Mouse (Mus musculus): ENCODE data around the gene Tlcd2. TPM values are rescaled to one million over a fixed set of nuclear protein-coding genes. Genes with fewer than 3 reads are reported as not detected.

The Tlcd2 gene
- polyA plus RNA-seq, 1 experiment: 11.4 TPM

DNA sequence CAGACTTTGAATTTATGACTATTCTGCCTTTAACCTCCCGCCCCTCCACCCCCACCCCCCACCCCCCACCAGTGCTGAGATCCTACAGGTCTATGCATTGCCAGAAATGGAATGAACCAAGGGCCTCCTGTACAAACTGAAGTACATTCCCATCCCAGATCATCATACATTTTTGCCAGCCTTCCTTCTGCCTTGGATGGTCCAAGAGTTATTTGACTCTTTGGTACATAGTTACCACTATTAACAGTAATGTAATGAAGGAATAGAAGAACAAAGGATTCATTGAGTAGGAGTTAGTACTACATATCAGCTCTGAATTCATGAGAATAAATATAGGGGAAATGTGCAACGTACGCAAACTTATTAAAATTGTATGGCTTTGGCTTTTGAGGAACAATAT, 24.7 kb downstream of the Tlcd2 start:
- Histone ChIP-seq H3K27ac (ENCODE audit: insufficient read depth, low read length) (no peak overlapping the region), H3K4me3 (ENCODE audit: insufficient read depth, low read length) (no peak overlapping the region), H3K4me1 (ENCODE audit: control insufficient read depth, insufficient read depth, low read length) (peaks cover 3% of the 10 kb centered on the region)
- TF ChIP-seq CTCF (IDR thresholded peaks at IDR 0.05; ENCODE audit: borderline replicate concordance, insufficient read depth, low read length) (no peak), POLR2A (IDR thresholded peaks at IDR 0.05; ENCODE audit: low read depth, low read length) (no peak)

DNA sequence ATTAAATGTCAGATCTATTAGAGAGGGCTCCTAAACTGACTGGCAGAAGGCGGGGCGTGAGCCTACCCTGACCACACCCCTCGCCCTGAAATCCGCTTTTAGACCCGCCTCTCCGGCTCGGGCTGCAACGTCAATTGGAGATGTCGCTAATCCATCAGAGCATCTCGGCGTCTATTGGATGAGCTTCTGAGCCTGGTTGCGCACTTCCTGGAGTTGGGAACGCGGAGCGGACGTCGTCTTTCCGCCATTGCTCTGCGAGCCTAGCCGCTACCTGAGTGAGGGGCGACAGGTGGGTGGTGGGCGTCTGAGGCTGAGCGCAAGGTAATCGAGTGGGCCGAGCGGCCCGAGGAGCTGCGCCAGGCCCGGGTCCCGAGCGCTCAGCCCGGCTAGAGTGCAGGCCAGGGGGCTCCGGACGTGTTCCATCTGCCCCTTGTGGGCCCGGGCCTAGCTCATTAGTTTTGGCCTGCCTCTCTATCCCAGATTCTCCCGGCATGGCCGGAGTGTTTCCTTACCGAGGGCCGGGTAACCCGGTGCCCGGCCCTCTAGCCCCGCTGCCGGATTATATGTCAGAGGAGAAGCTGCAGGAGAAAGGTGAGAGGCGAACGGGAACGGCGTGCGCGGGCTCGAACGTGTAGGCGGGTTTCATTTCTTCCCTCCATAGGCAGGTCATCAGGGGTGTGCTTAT, 25.2 kb downstream of the Tlcd2 start, which contains the start of gene Prpf8:
Prpf8 (plus strand) TSS at position 216 of the 685 bp plus-strand sequence.
- Histone ChIP-seq H3K27ac (ENCODE audit: insufficient read depth, low read length) (no peak within 1 kb of the TSS), H3K4me1 (ENCODE audit: control insufficient read depth, insufficient read depth, low read length) (peaks cover 3% of the 10 kb centered on the region), H3K4me3 (ENCODE audit: insufficient read depth, low read length) (peak within 1 kb of the TSS; percentile 93)
- TF ChIP-seq CTCF (IDR thresholded peaks at IDR 0.05; ENCODE audit: borderline replicate concordance, insufficient read depth, low read length) (no peak), POLR2A (IDR thresholded peaks at IDR 0.05; ENCODE audit: low read depth, low read length) (peak; percentile 84)

DNA sequence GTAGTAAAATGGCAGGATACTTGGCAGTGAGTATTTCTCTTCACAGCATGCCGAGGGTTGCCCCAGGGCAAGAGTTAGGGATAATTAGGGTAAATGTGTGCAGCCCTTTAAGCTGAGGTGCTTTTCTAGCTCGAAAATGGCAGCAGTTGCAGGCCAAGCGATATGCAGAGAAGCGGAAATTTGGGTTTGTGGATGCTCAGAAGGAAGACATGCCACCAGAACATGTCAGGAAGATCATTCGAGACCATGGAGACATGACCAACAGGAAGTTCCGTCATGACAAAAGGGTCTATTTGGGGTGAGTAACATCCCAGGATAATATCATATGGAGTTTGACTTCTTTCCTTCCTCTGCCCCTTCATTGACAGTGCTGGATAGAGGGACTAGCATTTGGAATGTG, 26.0 kb downstream of the Tlcd2 start:
- peak overlapping the region; percentile 93 for H3K4me3 ChIP-seq (ENCODE audit: insufficient read depth, low read length)
- no peak for TF ChIP-seq CTCF (IDR thresholded peaks at IDR 0.05; ENCODE audit: borderline replicate concordance, insufficient read depth, low read length)
- no peak for TF ChIP-seq POLR2A (IDR thresholded peaks at IDR 0.05; ENCODE audit: low read depth, low read length)
- peaks cover 3% of the 10 kb centered on the region for H3K4me1 ChIP-seq (ENCODE audit: control insufficient read depth, insufficient read depth, low read length)
- no peak overlapping the region for H3K27ac ChIP-seq (ENCODE audit: insufficient read depth, low read length)

DNA sequence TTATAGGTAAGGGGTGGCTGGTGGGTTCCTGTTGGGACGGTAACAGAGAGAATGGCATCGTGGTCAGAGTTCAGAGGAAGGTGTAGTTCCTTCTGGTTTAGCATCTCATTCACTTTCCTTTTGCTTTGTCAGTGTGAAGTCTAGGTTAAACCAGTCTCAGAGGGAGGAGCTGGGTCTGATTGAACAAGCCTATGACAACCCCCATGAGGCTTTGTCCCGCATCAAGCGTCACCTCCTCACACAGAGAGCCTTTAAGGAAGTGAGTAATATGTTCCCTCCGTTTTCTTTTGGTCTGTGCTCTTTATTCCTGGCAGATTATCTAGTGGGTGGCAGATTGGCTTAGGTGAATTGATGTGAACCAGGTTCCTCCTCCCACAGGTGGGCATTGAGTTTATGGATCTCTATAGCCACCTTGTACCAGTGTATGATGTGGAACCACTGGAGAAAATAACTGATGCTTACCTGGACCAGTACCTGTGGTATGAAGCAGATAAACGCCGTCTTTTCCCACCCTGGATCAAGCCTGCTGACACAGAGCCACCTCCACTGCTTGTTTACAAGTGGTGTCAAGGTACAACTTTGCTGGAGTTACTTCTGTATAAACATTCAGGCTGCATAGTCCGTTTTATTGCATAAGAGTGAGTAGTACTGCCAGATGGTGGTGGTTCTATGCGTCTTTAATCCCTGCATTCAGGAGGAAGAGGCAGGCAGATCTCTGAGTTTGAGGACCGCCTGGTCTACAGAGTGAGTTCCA, 33.0 kb downstream of the Tlcd2 start:
- no peak for TF ChIP-seq POLR2A (IDR thresholded peaks at IDR 0.05; ENCODE audit: low read depth, low read length)
- TF ChIP-seq CTCF (IDR thresholded peaks at IDR 0.05; ENCODE audit: borderline replicate concordance, insufficient read depth, low read length): no peak
- 0 out of 2 replicates have a peak, but pooled peaks cover 2% of the 10 kb centered on the region for H3K4me1 ChIP-seq (ENCODE audit: control insufficient read depth, insufficient read depth, low read length)
- no peak overlapping the region for H3K27ac ChIP-seq (ENCODE audit: insufficient read depth, low read length)
- H3K4me3 ChIP-seq (ENCODE audit: insufficient read depth, low read length): no peak overlapping the region

DNA sequence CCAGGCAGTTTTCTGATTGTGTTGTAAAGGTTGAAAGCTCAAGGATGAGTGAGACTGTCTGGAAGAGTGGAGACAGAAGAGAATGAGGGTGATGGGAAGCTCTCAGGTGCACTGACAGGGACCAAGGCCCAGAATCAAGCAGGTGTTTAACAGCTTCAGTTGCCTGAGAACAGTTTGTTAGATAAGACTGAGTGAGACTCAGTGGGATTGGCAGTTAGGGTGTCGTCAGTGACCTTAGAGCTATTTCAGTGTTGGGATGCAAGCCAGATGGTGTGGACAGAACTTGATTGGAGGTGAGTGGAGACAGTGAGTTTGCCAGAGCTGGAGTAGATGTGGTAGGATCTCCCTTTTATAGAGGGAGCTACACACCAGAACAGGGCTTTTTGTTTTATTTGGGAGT, 36.6 kb downstream of the Tlcd2 start:
- Histone ChIP-seq H3K27ac (ENCODE audit: insufficient read depth, low read length) (no peak overlapping the region), H3K4me1 (ENCODE audit: control insufficient read depth, insufficient read depth, low read length) (0 out of 2 replicates have a peak, but pooled peaks cover 2% of the 10 kb centered on the region), H3K4me3 (ENCODE audit: insufficient read depth, low read length) (no peak overlapping the region)
- TF ChIP-seq POLR2A (IDR thresholded peaks at IDR 0.05; ENCODE audit: low read depth, low read length) (no peak), CTCF (IDR thresholded peaks at IDR 0.05; ENCODE audit: borderline replicate concordance, insufficient read depth, low read length) (no peak)

DNA sequence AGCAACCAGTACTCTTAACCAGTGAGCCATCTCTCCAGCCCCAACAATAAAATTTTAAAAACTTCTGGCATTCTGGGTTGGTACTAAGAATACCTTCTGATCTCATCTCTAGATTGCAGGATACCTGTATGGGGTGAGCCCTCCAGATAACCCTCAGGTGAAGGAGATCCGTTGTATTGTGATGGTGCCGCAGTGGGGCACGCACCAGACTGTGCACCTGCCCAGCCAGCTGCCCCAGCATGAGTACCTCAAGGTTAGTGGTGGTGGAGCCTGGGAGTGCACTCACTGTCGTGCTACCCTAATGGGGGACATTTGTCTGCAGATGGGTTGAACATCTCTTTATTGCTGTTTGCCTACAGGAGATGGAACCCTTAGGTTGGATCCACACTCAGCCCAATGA, 46.6 kb downstream of the Tlcd2 start:
- peaks cover 9% of the 10 kb centered on the region for H3K4me1 ChIP-seq (ENCODE audit: control insufficient read depth, insufficient read depth, low read length)
- TF ChIP-seq CTCF (IDR thresholded peaks at IDR 0.05; ENCODE audit: borderline replicate concordance, insufficient read depth, low read length) (no peak), POLR2A (IDR thresholded peaks at IDR 0.05; ENCODE audit: low read depth, low read length) (no peak)
- no peak overlapping the region for H3K4me3 ChIP-seq (ENCODE audit: insufficient read depth, low read length)
- H3K27ac ChIP-seq (ENCODE audit: insufficient read depth, low read length): no peak overlapping the region

DNA sequence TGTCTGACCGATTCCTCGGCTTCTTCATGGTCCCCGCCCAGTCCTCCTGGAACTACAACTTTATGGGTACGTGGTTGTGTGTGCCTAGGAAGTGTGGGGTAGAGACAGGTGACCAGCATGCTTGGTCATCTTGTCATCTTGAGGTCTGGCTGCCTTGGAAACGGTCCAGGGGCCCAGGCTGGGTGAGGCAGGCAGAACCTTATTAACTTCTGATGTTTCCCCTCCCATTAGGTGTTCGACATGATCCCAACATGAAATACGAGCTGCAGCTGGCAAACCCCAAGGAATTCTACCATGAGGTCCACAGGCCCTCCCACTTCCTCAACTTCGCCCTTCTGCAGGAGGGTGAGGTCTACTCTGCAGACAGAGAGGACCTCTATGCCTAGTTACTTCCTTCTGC, 47.4 kb downstream of the Tlcd2 start:
- Histone ChIP-seq H3K27ac (ENCODE audit: insufficient read depth, low read length) (no peak overlapping the region), H3K4me3 (ENCODE audit: insufficient read depth, low read length) (no peak overlapping the region), H3K4me1 (ENCODE audit: control insufficient read depth, insufficient read depth, low read length) (peaks cover 9% of the 10 kb centered on the region)
- TF ChIP-seq POLR2A (IDR thresholded peaks at IDR 0.05; ENCODE audit: low read depth, low read length): no peak
- no peak for TF ChIP-seq CTCF (IDR thresholded peaks at IDR 0.05; ENCODE audit: borderline replicate concordance, insufficient read depth, low read length)

DNA sequence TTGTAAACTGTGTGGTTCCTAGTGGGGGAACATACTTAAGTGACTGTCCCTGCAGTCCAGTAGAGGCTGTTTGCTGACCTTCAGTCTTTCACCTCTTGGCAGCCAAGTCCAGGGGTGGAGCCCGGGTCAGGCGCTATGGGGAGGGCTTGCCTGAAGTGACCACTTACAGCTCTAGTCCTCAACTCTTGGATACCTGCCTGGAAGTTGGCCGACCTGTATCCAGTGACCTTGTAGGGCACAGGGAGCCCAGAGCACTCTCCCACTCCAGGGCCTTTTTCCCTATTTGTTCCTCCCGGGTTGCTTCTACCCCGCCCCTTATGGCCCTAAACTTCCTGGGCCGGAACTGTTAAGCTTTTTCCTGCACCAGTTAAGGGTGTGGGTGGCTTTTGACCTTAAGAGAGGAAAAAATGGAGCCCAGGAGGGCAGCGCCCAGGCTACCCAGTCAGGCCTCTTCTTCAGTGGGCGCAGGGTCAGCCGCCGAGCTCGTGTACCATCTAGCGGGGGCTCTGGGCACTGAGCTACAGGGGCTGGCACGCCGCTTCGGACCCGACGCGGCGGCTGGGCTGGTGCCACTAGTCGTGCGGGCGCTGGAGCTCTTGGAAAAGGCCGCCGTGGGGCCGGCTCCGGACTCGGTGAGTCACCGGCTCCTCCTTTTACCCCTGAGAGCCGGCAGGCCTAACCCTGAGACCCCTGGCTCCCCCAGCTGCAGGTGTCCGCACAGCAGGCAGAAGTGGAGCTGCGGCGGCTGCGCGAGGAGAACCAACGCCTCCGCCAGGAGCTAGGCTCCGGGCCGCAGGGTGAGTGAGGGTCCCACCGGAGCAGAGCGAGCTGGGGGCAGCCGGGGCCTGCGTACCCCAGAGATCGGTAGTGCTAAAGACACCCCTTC, 48.5 kb downstream of the Tlcd2 start, which contains the start of gene Rilp:
Rilp (plus strand) TSS at position 354 of the 886 bp plus-strand sequence.
- no peak for TF ChIP-seq POLR2A (IDR thresholded peaks at IDR 0.05; ENCODE audit: low read depth, low read length)
- 0 out of 2 replicates have a peak, but pooled peaks have one; percentile 9 for TF ChIP-seq CTCF (IDR thresholded peaks at IDR 0.05; ENCODE audit: borderline replicate concordance, insufficient read depth, low read length)
- Histone ChIP-seq H3K4me1 (ENCODE audit: control insufficient read depth, insufficient read depth, low read length) (peaks cover 9% of the 10 kb centered on the region), H3K4me3 (ENCODE audit: insufficient read depth, low read length) (peak within 1 kb of the TSS; percentile 7), H3K27ac (ENCODE audit: insufficient read depth, low read length) (peak within 1 kb of the TSS; percentile 36)

DNA sequence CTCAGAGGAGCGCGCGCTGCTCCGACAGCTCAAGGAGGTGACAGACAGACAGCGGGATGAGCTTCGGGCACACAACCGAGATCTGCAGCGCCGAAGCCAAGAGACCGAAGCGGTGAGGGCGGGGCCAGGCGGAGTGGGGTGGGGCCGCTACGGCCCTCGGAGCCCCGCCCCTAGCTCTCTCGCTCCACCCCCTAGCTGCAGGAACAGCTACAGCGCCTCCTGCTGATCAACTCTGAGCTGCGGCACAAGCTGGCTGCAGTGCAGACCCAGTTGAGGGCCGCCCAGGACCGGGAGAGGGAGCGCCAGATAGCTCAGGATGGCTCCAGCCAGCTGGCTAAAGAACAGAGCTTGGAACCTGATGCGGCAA, 49.1 kb downstream of the Tlcd2 start:
- TF ChIP-seq CTCF (IDR thresholded peaks at IDR 0.05; ENCODE audit: borderline replicate concordance, insufficient read depth, low read length) (peak; percentile 85), POLR2A (IDR thresholded peaks at IDR 0.05; ENCODE audit: low read depth, low read length) (peak; percentile 73)
- Histone ChIP-seq H3K4me1 (ENCODE audit: control insufficient read depth, insufficient read depth, low read length) (peaks cover 9% of the 10 kb centered on the region), H3K4me3 (ENCODE audit: insufficient read depth, low read length) (peak overlapping the region; percentile 7), H3K27ac (ENCODE audit: insufficient read depth, low read length) (peak overlapping the region; percentile 36; the same call in 1 of the 2 replicates)
